Mouse (Mus musculus) regulatory T cell (primary cell): ENCODE measurements around the gene Pld3.

Experiments
- in situ Hi-C: fragments of 300-600 bp; cut with MboI, MseI; formaldehyde crosslinking; loops from one replicate; pipeline ENCODE4 v1.15.1; 2025; ENCODE audit warnings: high pct_unique_total_duplicates

The Pld3 gene

DNA sequence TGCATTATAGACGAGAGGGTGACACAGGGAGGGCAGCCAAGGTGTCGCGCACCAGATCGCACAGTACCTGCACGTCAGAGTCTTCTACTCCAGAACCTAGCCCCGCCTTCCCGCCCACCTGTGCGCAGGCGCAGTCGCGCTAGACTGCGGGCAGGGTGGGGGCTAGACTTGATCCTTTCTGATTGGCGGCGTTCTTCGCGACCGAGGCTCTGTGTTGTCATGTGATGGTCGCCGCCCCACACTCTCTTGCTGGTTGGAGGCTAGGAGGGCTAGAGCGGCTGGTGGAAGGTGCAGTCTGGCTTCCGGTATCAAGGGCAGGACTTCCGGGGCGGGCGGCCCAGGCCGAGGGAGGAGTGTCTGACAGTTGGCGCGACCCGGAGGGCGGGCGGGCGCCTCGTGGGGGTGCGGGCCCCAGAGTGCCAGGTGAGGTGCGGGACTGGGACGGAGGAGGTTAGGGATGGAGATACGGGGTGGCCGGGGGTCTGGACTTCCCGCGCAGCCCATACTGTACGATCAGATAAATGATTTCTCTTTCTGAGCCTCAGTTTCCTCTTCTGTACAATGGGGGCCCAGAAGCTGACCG lies at the start of gene Pld3, which contains the start of gene 2310022A10Rik:
TSS of gene Pld3 (minus strand) at position 288 of the 583 bp plus-strand sequence.
TSS of gene 2310022A10Rik (plus strand) at position 303 of the 583 bp plus-strand sequence.
- in situ Hi-C loops = no loop called here

DNA sequence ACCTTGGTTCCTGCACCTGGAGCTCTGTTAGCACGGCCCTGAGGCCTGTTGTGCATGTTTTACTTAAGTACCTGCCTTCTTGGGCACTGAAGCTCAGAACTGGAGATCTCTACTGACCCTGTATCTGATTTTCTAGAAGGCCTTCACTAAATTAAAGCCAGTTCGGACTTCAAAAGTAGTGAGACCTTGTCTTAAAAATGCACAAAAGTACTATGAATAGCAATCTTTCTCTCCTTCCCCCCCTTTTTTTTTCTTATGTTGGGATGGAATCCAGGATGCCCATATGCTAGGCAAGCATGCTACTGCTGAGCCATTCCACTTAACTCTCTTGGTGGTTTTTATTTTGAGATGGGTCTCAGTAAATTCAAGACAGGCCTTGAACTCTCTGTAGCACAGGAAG lies 49.1 kb upstream of the Pld3 start:
- in situ Hi-C loops = no loop called here

DNA sequence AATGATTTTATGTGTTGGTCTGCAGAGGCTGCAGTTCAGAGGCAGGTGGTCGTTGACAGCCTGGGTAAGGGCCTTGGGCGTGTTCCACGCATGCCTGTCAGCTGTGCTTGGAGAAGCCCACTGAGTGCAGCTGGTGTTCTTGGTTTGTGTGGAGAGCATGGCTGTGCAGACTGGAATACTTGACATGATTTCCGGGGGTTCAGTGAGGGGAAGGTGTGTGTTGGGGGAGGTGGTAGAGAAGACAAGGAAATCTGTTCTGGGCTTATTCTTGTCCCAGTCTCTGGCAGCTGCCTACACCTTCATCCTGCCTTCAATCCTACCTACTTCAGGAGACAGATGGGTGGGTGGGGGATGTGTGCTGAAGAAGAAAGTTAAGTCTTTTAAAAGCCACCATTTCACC lies 48.6 kb upstream of the Pld3 start:
- in situ Hi-C loops = no loop called here

DNA sequence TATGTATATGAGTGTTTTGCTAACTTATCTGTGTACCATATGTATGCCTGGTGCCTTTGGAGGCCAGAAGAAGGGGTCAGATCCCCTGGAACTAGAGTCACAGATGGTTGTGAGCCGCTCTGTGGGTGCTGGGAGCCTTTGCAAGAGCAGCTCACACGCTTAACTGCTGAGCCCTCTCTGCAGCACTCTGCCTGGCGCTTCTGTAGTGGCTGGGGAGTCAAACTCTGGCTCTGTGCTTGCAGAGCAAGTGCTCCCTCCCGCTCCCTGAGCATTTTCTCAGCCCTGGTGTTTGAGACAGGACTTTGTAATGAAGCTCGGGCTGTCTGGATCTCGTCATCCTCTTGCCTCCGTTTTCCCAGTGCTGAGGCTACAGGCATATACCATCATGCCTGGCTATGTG lies 45.0 kb upstream of the Pld3 start:
- in situ Hi-C loops = no loop called here

DNA sequence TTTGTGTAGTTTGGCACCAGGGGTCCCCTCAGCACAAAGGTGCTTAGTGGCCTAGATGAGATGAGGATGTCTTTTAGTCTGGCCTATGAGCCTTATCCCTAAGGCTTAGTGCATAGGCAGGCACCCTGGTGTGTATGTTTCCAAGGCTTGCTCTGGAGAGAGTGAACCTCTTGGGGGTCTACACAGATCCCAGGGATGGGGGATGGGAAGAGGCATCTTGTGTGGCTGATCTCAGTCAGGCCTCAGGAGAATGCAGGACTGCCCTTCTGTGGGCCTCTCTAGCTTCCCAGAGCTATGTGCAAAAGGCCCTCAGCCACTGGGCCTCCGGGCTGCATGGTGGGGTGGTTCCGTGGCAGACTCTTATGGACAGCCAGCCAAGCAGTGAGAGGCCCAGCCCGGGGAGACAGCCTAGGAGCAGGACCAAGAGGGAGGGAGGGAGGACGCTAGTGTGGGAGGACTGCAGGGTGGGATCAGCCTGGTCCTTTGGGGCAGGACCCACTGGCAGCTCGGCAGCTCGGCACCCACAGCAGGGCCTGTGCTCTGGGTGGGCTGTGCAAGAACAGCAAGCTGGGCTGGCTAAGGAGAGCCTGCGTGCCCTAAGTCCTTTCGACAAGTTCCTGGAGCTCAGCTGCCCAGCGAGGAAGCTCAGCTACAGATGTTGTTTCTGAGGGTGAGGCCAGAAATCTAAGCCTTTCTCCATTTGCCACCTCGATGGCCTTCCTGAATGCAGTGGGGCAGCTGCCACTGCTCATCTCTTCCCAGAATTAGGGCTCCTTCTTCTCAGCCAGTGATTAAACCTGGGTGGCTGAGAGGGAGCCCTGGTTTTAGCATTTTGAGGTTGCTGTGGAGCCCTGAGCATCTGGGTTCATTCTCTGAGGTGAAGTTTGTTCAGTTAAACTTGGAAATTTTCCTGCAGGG lies 43.8 kb upstream of the Pld3 start:
- in situ Hi-C loops = no loop called here

DNA sequence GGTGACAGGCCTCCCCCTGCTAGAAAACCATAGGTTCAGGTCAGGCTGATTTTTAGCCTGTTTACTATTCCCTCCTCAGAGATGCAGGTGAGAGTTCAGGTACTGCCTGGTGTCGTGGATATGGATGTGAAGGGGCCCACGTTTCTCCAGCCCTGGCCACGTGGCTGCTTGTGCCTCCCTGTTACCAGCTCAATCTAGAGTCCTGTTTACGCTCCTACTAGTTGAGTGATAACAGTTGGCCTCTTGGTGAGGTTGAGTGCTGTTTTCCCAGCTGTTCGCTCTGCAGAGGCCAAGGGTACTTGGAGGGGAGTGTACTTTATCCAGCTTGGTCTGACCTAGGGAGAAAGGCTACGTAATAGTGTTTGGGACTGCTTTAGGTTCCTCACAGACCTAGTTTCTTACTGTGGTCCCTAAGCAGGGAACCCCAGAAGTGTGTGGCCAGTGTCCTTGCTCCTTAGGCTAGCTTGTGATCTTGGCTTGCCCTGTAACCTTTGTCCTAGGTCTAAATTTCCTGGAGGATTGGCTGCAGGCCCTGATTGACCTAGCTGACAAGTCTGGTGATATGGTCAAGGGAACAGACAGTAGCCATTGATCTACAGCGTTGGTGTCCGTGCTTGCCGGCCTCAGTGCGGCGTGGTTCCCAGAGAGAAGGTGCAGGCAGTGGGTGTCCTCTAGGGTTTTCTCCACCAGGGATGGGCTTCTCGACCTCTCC lies 40.1 kb upstream of the Pld3 start:
- in situ Hi-C loops = no loop called here

DNA sequence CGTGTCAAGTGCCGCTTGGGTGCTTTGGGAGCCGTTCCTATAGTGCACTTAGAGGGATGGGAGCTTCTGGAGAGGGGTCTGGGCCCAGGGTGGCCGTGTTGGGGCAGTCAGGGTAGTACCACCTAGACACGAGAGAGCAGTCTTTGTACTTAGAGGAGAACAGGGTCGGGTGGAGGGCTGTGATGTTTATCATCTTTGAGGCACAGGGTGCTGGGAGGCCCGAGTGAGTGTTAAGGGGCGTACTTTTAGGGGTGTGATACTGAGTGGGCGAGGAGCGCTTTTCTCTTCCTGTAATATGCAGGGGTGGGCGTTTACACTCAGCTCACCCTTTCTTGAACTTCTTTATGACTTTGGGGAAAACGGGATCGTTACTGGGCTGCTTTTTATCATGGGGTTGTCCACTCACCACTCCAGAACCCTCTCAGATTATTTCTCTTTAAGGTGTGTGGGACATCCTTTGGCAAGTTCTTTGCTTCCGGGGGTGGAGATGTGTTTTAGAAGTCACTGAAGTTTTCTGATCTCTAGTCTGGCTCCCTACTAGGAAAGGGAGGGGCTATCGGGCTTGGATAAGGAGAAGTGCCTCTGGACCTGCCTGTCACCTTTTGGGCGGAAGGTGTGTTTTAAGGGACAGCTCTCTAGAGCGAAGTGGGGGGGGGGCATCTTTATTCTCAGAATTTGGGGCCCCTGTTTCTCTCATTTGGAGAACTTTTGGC lies 39.4 kb upstream of the Pld3 start:
- in situ Hi-C loops = no loop called here

DNA sequence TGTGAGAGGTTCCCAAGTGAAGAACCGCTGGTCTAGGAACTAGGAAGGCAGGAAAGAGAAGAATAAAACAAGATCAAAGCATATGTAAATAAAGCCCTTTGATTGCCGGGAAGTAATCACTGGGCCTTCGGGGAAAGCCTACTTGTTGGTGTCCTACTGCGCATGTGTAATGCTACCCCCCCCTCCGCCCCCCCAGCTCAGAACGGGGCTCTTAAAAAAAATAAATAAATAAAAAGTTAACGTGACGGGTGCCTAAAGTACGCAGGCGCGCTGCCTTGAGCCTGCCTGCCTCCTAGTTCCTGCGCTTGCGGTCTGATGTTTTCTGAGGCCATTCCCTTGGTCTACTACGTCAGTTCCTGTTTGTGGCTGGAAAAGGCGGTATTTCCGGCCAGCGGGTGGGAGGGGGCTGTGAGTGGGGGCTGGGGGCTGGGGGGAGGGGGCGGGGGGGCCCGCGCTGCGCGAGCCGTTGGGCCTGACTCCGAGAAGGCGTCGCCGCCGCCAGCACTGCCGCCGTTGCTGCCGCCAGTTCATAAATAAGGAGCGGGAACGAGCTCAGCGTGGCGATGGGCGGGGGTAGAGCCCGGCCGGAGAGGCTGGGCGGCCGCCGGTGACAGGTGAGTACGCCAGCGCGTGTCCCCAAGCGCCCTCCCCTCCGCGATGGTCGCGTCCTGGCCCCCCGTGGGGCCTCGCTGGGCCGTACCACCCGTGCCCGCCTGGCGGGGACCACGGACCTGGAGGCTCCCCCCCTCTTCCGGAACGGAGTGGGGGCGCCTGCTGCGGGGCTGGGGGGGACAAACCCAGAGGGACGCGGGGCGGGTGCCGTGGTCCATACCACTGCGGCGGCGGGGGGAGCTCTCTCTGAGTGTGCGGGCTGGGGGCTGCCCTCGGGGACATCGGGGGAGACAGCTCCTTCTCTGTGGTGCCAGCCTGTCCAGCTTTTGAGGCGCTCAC lies 38.5 kb upstream of the Pld3 start, which contains the start of gene Akt2:
TSS of gene Akt2 (plus strand) at position 287 of the 951 bp plus-strand sequence.
- in situ Hi-C loops = no loop called here

DNA sequence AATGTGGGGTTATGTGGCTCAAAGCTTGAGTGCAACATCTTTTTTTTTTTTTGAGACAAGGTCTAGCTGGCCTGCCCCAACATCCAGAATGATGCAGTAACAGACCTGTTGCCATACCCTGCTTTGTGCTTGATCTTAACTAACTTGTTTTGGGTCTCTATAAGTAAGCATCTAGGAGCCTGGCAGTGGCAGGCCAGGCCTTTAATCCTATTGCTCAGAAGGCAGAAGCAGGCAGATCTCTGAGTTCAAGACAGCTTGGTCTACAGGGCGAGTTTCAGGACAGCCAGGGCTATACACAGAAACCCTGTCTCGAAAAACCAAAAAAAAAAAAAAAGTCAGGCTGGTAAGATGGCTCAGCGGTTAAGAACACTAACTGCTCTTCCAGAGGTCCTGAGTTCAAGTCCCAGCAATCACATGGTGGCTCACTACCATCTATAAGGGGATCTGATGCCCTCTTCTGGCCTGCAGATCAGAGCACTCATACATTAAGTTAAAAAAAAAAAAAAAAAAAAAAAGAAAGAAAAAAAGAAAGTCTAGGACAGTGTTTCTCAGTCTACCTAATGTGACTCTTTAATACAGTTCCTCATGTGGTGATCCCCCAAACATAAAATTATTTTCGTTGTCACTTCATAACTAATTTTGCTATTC lies 37.7 kb upstream of the Pld3 start:
- in situ Hi-C loops = no loop called here

DNA sequence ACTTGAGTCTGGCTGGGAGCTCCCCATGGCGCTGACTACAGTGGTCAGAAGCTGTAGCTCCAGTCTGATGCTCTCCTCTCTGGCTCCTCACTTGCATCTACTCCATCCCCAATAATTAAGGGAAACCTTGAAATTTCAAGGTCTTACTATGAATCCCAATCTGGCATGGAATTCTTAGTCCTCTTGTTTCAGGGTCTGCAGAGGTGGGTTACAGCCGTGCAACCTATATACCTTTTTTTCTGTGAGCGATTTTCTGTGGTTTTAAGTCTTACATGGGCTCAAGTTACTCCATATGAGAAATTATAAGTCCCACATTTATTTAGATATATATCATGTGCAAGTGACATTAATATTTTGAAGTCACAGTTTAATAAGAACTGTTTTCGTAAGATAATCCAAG lies 37.1 kb upstream of the Pld3 start:
- in situ Hi-C loops = no loop called here

DNA sequence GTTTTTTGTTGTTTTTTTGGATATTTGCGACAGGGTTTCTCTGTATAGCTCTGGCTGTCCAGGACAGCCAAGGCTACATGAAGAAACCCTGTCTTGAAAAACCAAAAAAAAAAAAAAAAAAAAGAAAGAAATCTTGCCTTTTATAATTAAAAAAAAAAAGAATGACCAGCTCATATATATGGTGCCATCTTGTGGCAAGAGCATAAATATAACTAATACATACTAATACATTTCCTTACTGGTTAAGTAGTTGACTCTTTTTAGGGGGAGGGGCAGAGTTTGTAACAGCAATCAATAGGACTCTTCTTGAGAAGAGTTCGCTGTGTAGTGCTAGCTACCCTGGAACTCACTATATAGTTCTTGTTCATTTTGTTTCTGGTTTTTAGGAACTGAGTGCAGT lies 34.7 kb upstream of the Pld3 start:
- in situ Hi-C loops = no loop called here

DNA sequence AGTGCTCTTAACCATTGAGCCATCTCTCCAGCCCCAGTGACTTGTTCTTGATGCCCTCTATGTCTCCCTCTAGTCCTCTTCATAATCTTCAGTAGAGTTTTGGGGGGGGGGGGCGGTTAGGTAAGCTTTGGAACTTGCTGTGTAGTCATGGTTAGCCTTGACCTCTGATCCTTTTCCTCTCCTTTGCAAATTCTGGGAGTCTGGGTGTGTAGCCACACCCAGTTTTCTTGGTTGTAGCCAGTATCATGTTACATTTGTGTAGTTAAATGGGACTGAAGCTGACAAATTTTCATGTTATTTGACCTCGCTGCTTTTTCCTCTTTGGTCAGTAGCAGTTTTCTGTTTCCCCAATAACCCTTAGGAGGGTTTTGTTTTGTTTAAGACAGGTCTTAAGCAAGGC lies 33.8 kb upstream of the Pld3 start:
- in situ Hi-C loops = no loop called here

DNA sequence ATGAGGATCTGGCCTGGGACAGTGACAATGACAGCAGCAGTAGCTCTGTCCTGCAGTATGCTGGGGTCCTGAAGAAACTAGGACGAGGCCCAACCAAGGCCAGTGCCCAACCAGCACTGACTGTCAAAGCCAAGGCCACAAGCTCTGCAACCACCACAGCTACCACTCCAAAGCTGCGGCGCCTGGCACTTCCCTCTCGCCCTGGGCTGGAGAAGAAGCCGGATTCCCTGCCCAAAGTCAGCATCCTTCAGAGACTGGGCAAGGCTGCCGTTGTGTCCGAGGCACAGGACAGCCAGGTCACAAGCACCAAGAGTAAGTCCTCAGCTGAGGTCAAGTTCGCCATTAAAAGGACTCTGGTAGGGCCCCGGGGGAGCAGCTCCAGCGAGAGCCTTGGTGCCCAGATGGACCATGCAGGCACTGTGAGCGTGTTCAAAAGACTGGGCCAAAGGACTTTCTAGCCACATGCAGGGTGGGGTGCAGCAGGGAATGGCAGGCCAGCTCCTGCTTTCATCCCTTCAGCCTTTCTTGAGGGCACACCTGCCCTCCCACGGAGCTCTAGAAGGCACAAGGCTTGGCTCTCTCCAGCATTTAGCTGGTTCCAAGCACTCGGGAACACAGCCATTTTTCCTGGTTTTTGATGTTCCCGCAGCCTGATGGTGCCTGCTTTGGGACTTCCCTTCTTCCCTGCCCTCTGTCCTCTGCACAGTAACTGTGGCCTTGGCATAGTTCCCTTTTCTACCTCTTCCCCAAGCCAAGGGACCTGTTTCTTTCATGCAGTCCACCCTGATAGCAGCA lies 27.6 kb upstream of the Pld3 start:
- in situ Hi-C loops = no loop called here

DNA sequence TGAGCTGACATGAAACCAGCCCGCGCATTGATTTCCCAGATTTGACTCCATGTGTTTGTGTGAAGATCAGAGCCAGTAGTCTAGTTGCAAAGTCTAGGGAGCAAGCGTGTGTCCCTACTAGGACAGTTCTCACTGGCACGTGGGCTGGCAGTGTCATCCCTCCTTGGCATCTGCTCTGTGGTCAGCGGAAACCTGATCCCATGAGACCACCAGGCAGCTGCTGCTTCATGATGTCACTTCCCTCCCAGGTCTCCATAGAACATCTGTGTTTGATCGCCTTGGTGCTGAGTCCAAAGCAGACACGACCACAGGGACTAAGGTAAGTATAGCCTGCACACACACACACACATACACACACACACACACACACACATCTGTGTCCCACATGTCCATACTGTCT lies 25.4 kb upstream of the Pld3 start:
- in situ Hi-C loops = no loop called here

DNA sequence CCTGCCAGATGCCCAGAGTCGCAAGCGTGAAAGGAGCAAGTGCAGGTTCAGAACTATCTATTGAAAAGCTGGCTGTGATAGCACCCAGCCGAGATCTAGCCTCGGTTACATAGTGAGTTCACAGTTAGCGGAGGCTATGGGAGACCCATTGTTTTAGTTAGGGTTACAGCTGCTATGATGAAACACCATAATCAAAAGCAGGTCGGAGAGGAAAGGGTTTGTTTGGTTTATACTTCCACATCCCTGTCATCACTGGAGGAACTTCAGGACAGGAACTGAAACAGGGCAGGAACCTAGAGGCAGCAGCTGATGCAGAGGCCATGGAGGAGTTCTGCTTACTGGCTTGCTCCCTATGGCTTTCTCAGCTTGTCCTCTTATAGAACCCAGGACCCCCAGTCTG lies 24.6 kb upstream of the Pld3 start:
- in situ Hi-C loops = no loop called here

DNA sequence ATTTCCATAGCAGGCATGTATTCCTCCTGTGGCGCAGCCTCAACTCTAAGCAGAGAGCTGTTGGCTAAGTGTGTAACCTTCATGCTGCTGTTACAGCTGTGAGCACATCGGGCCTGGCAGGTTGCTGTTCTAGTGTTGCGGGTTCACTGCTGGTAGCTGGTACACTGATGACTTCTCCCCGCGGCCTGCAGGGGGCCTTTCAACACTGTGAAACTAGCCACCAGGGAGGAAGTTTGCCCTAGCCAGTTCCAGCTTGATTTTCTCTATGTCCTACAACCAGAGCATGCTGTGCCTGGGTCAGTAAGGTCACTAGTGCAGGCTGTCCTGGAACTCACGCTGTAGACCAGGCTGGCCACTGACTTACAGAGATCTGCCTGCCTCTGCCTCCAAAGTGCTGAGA lies 23.9 kb upstream of the Pld3 start:
- in situ Hi-C loops = no loop called here

DNA sequence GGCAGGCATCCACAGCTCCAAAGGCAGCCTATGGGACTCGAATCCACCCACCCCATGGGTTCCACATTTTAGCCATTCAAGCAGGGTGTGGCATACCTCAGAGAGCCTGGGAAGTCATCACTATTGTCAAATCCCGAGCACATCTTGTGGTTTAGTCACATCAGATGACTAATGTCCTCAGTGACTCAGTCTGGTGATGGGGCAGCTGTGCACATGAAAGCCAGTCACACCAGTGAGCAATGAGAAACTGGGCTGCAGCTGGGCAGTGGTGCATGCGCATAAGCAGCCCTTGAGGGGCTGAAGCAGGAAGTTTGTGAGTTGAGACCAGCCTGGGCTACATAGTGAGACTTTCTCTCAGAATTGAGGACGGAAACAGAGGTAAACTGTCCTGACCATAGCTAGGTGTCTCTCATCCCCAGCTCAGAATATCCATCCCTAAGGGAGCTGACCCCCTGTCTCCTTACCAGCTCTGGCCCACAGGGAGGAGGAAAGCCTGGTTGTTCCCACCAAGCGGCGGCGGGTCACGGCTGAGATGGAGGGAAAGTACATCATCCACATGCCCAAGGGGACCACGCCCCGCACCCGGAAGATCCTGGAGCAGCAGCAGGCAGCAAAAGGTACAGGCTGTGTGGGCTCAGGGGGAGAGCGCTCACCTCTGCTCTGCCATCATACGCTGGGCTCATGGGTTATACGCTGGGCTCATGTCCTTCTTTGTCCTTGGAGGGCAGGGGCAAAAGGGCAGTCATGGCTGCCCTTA lies 21.3 kb upstream of the Pld3 start:
- in situ Hi-C loops = no loop called here

DNA sequence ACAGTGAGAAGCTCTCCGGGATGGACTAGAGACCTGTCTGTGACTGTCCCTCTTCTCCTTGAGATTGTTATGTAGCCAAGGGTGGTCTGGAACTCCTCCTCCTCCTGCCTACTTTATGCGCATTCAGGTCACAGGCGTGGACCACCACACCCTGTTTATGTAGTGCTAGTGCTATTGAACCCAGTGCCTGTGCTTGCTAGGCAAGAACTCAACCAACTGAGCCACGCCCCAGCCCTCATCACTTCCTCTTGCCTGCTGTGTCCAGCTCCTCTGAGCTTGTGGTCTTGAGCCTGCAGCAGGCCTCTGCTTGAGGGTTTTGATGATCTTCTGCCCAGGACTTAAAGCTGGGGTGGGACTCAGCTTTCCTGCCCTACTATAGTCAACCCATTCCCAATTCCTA lies 19.1 kb upstream of the Pld3 start:
- in situ Hi-C loops = no loop called here
